Mouse (Mus musculus): ENCODE results near the gene Stk24. TPM values are rescaled to one million over a fixed set of nuclear protein-coding genes. Genes with fewer than 3 reads are reported as not detected.

Gene Stk24
- polyA plus RNA-seq, 1 experiment from 2014 or later, result 57.7 TPM

- DNase-seq (ENCODE audit: low spot score), result no peak
Measured at GRCm38 (mm10) chr14:121352744-121353143, 27.1 kb downstream of the Stk24 start.

GRCm38 (mm10) chr14:121351737-121352136 lies 28.1 kb downstream of the Stk24 start:
- no peak for DNase-seq (ENCODE audit: low spot score)

- no peak for DNase-seq (ENCODE audit: low spot score)
Measured at GRCm38 (mm10) chr14:121350011-121350410, 29.8 kb downstream of the Stk24 start.

GRCm38 (mm10) chr14:121349291-121349690 lies 30.5 kb downstream of the Stk24 start:
- DNase-seq (ENCODE audit: low spot score), result peak; percentile 50

- no peak for DNase-seq (ENCODE audit: low spot score)
Measured at GRCm38 (mm10) chr14:121348256-121348655, 31.6 kb downstream of the Stk24 start.

GRCm38 (mm10) chr14:121347134-121347533 lies 32.7 kb downstream of the Stk24 start:
- no peak for DNase-seq (ENCODE audit: low spot score)

GRCm38 (mm10) chr14:121346654-121347053 lies 33.2 kb downstream of the Stk24 start:
- DNase-seq (ENCODE audit: low spot score), result no peak

GRCm38 (mm10) chr14:121346053-121346452 lies 33.8 kb downstream of the Stk24 start:
- peak; percentile 29 for DNase-seq (ENCODE audit: low spot score)

GRCm38 (mm10) chr14:121344928-121345327 lies 34.9 kb downstream of the Stk24 start:
- no peak for DNase-seq (ENCODE audit: low spot score)

- no peak for DNase-seq (ENCODE audit: low spot score)
Measured at GRCm38 (mm10) chr14:121342885-121343284, 36.9 kb downstream of the Stk24 start.

GRCm38 (mm10) chr14:121339951-121340401 lies 39.8 kb downstream of the Stk24 start:
- DNase-seq (ENCODE audit: low spot score), result no peak

- DNase-seq (ENCODE audit: low spot score), result no peak
Measured at GRCm38 (mm10) chr14:121338819-121339573, 40.8 kb downstream of the Stk24 start.

GRCm38 (mm10) chr14:121330090-121330408 lies 49.8 kb downstream of the Stk24 start:
- no peak for DNase-seq (ENCODE audit: low spot score)

GRCm38 (mm10) chr14:121329401-121330089 lies 50.3 kb downstream of the Stk24 start:
- DNase-seq (ENCODE audit: low spot score), result no peak

GRCm38 (mm10) chr14:121328878-121329277 lies 50.9 kb downstream of the Stk24 start:
- no peak for DNase-seq (ENCODE audit: low spot score)

GRCm38 (mm10) chr14:121326432-121326831 lies 53.4 kb downstream of the Stk24 start:
- no peak for DNase-seq (ENCODE audit: low spot score)

GRCm38 (mm10) chr14:121324521-121325330 lies 55.1 kb downstream of the Stk24 start:
- DNase-seq (ENCODE audit: low spot score), result peak; percentile 49

- no peak for DNase-seq (ENCODE audit: low spot score)
Measured at GRCm38 (mm10) chr14:121322641-121323040, 57.2 kb downstream of the Stk24 start.

- DNase-seq (ENCODE audit: low spot score), result no peak
Measured at GRCm38 (mm10) chr14:121322150-121322549, 57.7 kb downstream of the Stk24 start.

GRCm38 (mm10) chr14:121318382-121318781 lies 61.4 kb downstream of the Stk24 start:
- no peak for DNase-seq (ENCODE audit: low spot score)

- DNase-seq (ENCODE audit: low spot score), result no peak
Measured at GRCm38 (mm10) chr14:121317312-121317671, 62.5 kb downstream of the Stk24 start.
